Mouse (Mus musculus) adrenal gland, adult 10 weeks (tissue): ENCODE results near the gene Eloa. TPM values are rescaled to one million over a fixed set of nuclear protein-coding genes. Genes with fewer than 3 reads are reported as not detected.

Experiments used
- polyA plus RNA-seq: library from polyadenylated mRNA; stranded (reverse); fragments of 350-450 nt; fragmentation: Illumina TruSeq; extraction: RNeasy Lipid Tissue Mini Kit (QIAGEN cat#74804); gene quantifications from one replicate; pipeline ENCODE4 v1.2.3, GENCODE M21; 2014; ENCODE audit warnings: low read depth, low replicate concordance

Gene Eloa
- 27.4 TPM for polyA plus RNA-seq

DNA sequence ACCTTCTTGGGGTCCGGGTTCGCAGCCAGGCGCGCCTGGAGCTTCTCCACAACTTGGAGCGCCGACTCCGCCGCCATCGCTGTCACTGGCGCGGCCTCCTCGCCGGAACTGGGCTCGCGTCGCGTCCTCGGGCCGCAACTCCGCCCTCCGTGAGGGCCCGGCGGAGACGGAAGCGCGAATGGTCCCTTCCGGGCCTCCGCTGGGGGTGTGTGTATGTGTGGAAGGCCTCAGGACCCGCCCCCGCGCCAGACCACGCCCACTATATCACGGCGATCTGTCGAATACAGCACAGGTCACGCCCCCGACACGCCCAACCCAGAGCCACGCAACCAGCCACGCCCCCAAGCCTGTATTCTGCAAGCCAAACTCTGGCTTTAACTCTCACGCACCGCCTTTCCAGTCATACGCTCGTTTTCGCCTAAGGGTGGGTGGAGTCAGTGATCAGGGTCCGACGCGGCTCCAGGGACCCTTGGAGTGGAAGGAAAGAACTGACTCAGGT, at the start of gene Eloa:
Eloa (minus strand) TSS at position 215 of the 499 bp plus-strand sequence.

GRCm38 (mm10) chr4:136053247-136053596, 31.7 kb upstream of the Eloa start, which contains the start of gene Rpl11:
Gene Rpl11 (minus strand): TSS chr4:136053428.

GRCm38 (mm10) chr4:135986943-135987710, 34.4 kb downstream of the Eloa start, which contains the start of gene Pithd1:
Gene Pithd1 (minus strand): TSS chr4:135987264.

GRCm38 (mm10) chr4:135972556-135972906, 49.0 kb downstream of the Eloa start, which contains the start of gene Lypla2:
Gene Lypla2 (minus strand): TSS chr4:135972626.

GRCm38 (mm10) chr4:135963457-135964193, 57.9 kb downstream of the Eloa start, which contains the start of gene Gale:
Gene Gale (plus strand): TSS chr4:135963727.

Other genes with a start within 250 kb of the Eloa start
- gene Srsf10, start 166.0 kb downstream of the Eloa start, polyA plus RNA-seq: 353 TPM
- gene Pnrc2, start 147.9 kb downstream of the Eloa start, polyA plus RNA-seq: 569 TPM
- gene Cnr2, start 126.4 kb downstream of the Eloa start, polyA plus RNA-seq: 1.1 TPM
- 29.1 TPM for gene Fuca1, start 101.0 kb downstream of the Eloa start, polyA plus RNA-seq
- gene Hmgcl, start 75.3 kb downstream of the Eloa start, polyA plus RNA-seq: 6.4 TPM
- not detected for gene Gale, start 58.0 kb downstream of the Eloa start, polyA plus RNA-seq
- 0.52 TPM for gene Lypla2, start 49.1 kb downstream of the Eloa start, polyA plus RNA-seq
- 60.1 TPM for gene Pithd1, start 34.5 kb downstream of the Eloa start, polyA plus RNA-seq
- gene Rpl11, start 31.7 kb upstream of the Eloa start, polyA plus RNA-seq: 283 TPM
- 8.3 TPM for gene Id3, start 121.7 kb upstream of the Eloa start, polyA plus RNA-seq
- gene E2f2, start 150.6 kb upstream of the Eloa start, polyA plus RNA-seq: 0.70 TPM
- gene Asap3, start 184.6 kb upstream of the Eloa start, polyA plus RNA-seq: 0.29 TPM
- 1.6 TPM for gene Tcea3, start 226.0 kb upstream of the Eloa start, polyA plus RNA-seq